Mouse (Mus musculus): ENCODE measurements around the gene Kcnn4. TPM values are rescaled to one million over a fixed set of nuclear protein-coding genes. Genes with fewer than 3 reads are reported as not detected.

Gene Kcnn4
- 165 TPM for total RNA-seq (2023)

GRCm38 (mm10) chr7:24369731-24370541 lies at the start of gene Kcnn4:
TSS of gene Kcnn4 (plus strand) at chr7:24370263.

GRCm38 (mm10) chr7:24333304-24333986 lies 36.6 kb upstream of the Kcnn4 start, which contains the start of gene Tescl:
TSS of gene Tescl (minus strand) at chr7:24333936.

GRCm38 (mm10) chr7:24348896-24349295 lies 21.2 kb upstream of the Kcnn4 start, which contains the start of gene Lypd5:
TSS of gene Lypd5 (plus strand) at chr7:24349196.

GRCm38 (mm10) chr7:24399256-24400081 lies 29.4 kb downstream of the Kcnn4 start, which contains the start of gene Smg9:
TSS of gene Smg9 (plus strand) at chr7:24399619.

Other genes with a start within 250 kb of the Kcnn4 start
- 5.7 TPM for gene Zfp235, start 236.1 kb upstream of the Kcnn4 start, total RNA-seq (2023)
- gene Zfp114, start 195.2 kb upstream of the Kcnn4 start, total RNA-seq (2023): 0.55 TPM
- 0.24 TPM for gene Zfp111, start 158.8 kb upstream of the Kcnn4 start, total RNA-seq (2023)
- gene Zfp109, start 132.7 kb upstream of the Kcnn4 start, total RNA-seq (2023): 3.8 TPM
- gene Zfp108, start 115.5 kb upstream of the Kcnn4 start, total RNA-seq (2023): not detected
- 0.98 TPM for gene Zfp93, start 99.8 kb upstream of the Kcnn4 start, total RNA-seq (2023)
- gene Zfp61, start 69.0 kb upstream of the Kcnn4 start, total RNA-seq (2023): 10.2 TPM
- 4.7 TPM for gene Zfp94, start 53.6 kb upstream of the Kcnn4 start, total RNA-seq (2023)
- gene Tescl, start 36.3 kb upstream of the Kcnn4 start, total RNA-seq (2023): not detected
- gene Lypd5, start 21.1 kb upstream of the Kcnn4 start, total RNA-seq (2023): not detected
- gene Smg9, start 29.4 kb downstream of the Kcnn4 start, total RNA-seq (2023): 134 TPM
- gene Irgc1, start 82.0 kb downstream of the Kcnn4 start, total RNA-seq (2023): 10.8 TPM
- gene Plaur, start 92.2 kb downstream of the Kcnn4 start, total RNA-seq (2023): 372 TPM
- 0.40 TPM for gene Cadm4, start 111.8 kb downstream of the Kcnn4 start, total RNA-seq (2023)
- gene Zfp428, start 136.7 kb downstream of the Kcnn4 start, total RNA-seq (2023): 2.7 TPM
- gene AC161166.1, start 142.2 kb downstream of the Kcnn4 start, total RNA-seq (2023): not detected
- gene Irgq, start 160.4 kb downstream of the Kcnn4 start, total RNA-seq (2023): 9.0 TPM
- not detected for gene Pinlyp, start 175.9 kb downstream of the Kcnn4 start, total RNA-seq (2023)
- gene Xrcc1, start 176.0 kb downstream of the Kcnn4 start, total RNA-seq (2023): 60.1 TPM
- 5.1 TPM for gene Ethe1, start 217.3 kb downstream of the Kcnn4 start, total RNA-seq (2023)
- not detected for gene Zfp575, start 217.4 kb downstream of the Kcnn4 start, total RNA-seq (2023)
- gene Phldb3, start 240.5 kb downstream of the Kcnn4 start, total RNA-seq (2023): 2.8 TPM